Mouse (Mus musculus) midbrain, embryonic 12.5 days (tissue): ENCODE measurements at regions not wholly inside any gene's neighbourhood (a gene's known extent, or its start where the extent isn't known, plus 50 kb on each side); places are given as distances from the start of the nearest gene placed in this dataset.

ENCODE experiments used
- ATAC-seq: fragments of 200-750 bp; cut with Nextera tagmentation; 2 replicates; pipeline ENCODE4 v1.8.0; 2017; ENCODE audit warnings: low read depth, moderate TSS enrichment, moderate library complexity; ENCODE audit not compliant: low FRiP score
- H3K27ac ChIP-seq: fragments of 300-500 bp; sonication (generic); replicated peaks from 2 replicates; pipeline ENCODE4 v1.5.1; 2016; ENCODE audit warnings: mild to moderate bottlenecking
- H3K27me3 ChIP-seq: fragments of 300-500 bp; sonication (generic); 2 replicates; pipeline ENCODE4 v1.6.1; 2016; ENCODE audit warnings: mild to moderate bottlenecking
- H3K36me3 ChIP-seq: fragments of 300-500 bp; sonication (generic); 2 replicates; pipeline ENCODE4 v1.6.1; 2016
- H3K4me1 ChIP-seq: fragments of 300-500 bp; sonication (generic); 2 replicates; pipeline ENCODE4 v1.6.1; 2016
- H3K4me2 ChIP-seq: fragments of 300-500 bp; sonication (generic); replicated peaks from 2 replicates; pipeline ENCODE4 v1.6.1; 2016; ENCODE audit warnings: mild to moderate bottlenecking, moderate library complexity
- H3K4me3 ChIP-seq: fragments of 300-500 bp; sonication (generic); 2 replicates; pipeline ENCODE4 v1.5.1; 2016; ENCODE audit warnings: mild to moderate bottlenecking
- H3K9ac ChIP-seq: fragments of 300-500 bp; sonication (generic); replicated peaks from 2 replicates; pipeline ENCODE4 v1.6.1; 2016; ENCODE audit warnings: mild to moderate bottlenecking, moderate library complexity
- H3K9me3 ChIP-seq: fragments of 300-500 bp; sonication (generic); 2 replicates; pipeline ENCODE4 v1.6.1; 2016; ENCODE audit warnings: mild to moderate bottlenecking
- WGBS: fragments of 180-500 bp; shearing (Covaris S2); methylation state at CpG from one replicate; pipeline ENCODE4 v1.1.7; 2016; 5-methylcytosine and 5-hydroxymethylcytosine counted together

DNA sequence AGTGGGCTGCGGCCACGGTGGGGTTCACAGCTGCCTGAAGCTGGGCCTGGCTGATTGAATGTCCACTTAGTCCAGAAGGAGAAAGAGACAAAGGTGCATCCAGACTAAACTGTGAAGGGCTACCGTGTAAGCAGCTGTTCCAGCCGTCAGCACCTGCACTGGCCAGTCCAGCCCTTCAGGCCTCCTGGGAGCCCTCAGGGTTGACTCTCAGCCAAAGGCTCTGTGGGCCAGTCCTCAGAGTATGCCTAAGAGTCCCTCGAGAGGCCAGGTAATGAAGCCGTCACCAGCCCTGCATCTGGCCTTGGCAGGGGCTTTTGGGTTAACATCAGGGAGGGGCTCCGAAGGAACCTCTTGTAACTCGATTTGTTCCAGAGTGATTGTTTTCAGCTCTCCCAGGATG lies 187.4 kb downstream of the Gpd2 start:
- Histone ChIP-seq H3K27me3 (no peaks in the 10 kb centered on the region), H3K9ac (no peak overlapping the region), H3K4me3 (no peak overlapping the region), H3K9me3 (no peaks in the 10 kb centered on the region), H3K27ac (no peak overlapping the region), H3K36me3 (no peaks in the 10 kb centered on the region), H3K4me1 (no peaks in the 10 kb centered on the region), H3K4me2 (no peak overlapping the region)
- ATAC-seq: no peak
- WGBS: 83% methylated on average over 8 of the region's 8 CpGs

DNA sequence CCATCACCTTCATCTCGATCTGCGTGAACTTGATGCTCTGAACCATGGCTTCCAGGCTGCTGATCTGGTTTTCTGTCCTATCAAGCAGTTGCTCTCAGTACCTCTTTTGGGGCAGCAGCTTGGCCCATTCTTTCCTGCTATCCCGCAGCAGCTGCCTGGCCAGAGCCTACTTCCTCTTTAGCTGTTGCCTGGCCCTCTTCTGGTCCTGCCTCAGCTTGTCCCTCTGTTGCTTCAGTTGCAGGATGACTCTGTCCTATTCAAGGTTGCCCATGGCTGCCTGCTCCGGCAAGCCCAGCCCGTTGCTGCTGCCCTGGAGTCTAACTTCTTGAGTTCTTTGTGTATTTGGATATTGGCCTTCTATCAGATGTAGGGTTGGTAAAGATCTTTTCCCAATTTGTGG lies 188.0 kb downstream of the Gpd2 start:
- no peak for ATAC-seq
- H3K27ac ChIP-seq: no peak overlapping the region
- WGBS: 95% methylated on average over 5 of the region's 5 CpGs
- no peaks in the 10 kb centered on the region for H3K4me1 ChIP-seq
- H3K4me3 ChIP-seq: no peak overlapping the region
- H3K9me3 ChIP-seq: no peaks in the 10 kb centered on the region
- H3K4me2 ChIP-seq: no peak overlapping the region
- no peaks in the 10 kb centered on the region for H3K36me3 ChIP-seq
- no peak overlapping the region for H3K9ac ChIP-seq
- H3K27me3 ChIP-seq: no peaks in the 10 kb centered on the region

- 93% methylated on average over 6 of the region's 6 CpGs for WGBS
- no peak for ATAC-seq
These were observed 213.7 kb downstream of the Gpd2 start for GRCm38 (mm10) chr2:57450996-57451770.

GRCm38 (mm10) chr2:57453896-57454679 lies 216.7 kb downstream of the Gpd2 start:
- H3K4me2 ChIP-seq: no peak overlapping the region
- no peaks in the 10 kb centered on the region for H3K36me3 ChIP-seq
- H3K4me1 ChIP-seq: no peaks in the 10 kb centered on the region
- ATAC-seq: no peak
- no peak overlapping the region for H3K4me3 ChIP-seq
- H3K9ac ChIP-seq: no peak overlapping the region
- no peaks in the 10 kb centered on the region for H3K27me3 ChIP-seq
- 94% methylated on average over 5 of the region's 5 CpGs for WGBS
- H3K9me3 ChIP-seq: no peaks in the 10 kb centered on the region
- no peak overlapping the region for H3K27ac ChIP-seq

More at GRCm38 (mm10) chr2:57450996-57451770, 213.7 kb downstream of the Gpd2 start:
- H3K4me3 ChIP-seq: no peak overlapping the region
- no peak overlapping the region for H3K9ac ChIP-seq
- H3K4me2 ChIP-seq: no peak overlapping the region
- no peak overlapping the region for H3K27ac ChIP-seq
- no peaks in the 10 kb centered on the region for H3K9me3 ChIP-seq
- H3K36me3 ChIP-seq: no peaks in the 10 kb centered on the region
- H3K27me3 ChIP-seq: no peaks in the 10 kb centered on the region
- no peaks in the 10 kb centered on the region for H3K4me1 ChIP-seq

GRCm38 (mm10) chr2:57459901-57460300 lies 222.5 kb downstream of the Gpd2 start:
- Histone ChIP-seq H3K9me3 (no peaks in the 10 kb centered on the region), H3K36me3 (no peaks in the 10 kb centered on the region), H3K4me1 (no peaks in the 10 kb centered on the region), H3K27me3 (no peaks in the 10 kb centered on the region), H3K4me3 (no peak overlapping the region), H3K27ac (no peak overlapping the region), H3K4me2 (no peak overlapping the region), H3K9ac (no peak overlapping the region)
- ATAC-seq: no peak
- WGBS: 93% methylated on average over 2 of the region's 2 CpGs

DNA sequence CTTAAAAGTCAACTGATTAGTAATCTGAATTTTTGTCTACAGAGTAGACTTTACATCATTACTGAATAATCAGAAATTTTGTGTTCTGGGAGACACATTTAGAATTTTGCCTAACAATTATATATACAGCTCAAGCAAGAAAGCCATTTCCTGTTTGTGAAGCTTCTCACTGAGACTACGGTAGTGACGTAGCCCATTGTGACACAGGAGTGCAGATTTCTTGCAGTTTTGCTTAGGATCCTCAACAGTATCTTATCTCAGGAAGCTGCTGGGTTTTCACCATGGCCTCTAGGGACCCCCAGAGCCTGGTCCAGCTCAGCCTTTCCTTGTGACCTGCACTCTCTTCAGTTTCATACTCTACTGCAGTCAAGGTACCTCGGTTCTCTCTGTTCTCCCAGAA lies 236.4 kb downstream of the Gpd2 start:
- Histone ChIP-seq H3K36me3 (no peaks in the 10 kb centered on the region), H3K27me3 (no peaks in the 10 kb centered on the region), H3K27ac (no peak overlapping the region), H3K4me1 (no peaks in the 10 kb centered on the region), H3K4me2 (no peak overlapping the region), H3K9ac (no peak overlapping the region), H3K4me3 (no peak overlapping the region), H3K9me3 (no peaks in the 10 kb centered on the region)
- WGBS: 90% methylated on average over 3 of the region's 3 CpGs
- no peak for ATAC-seq

GRCm38 (mm10) chr2:57492116-57492515 lies 254.7 kb downstream of the Gpd2 start:
- WGBS: 86% methylated on average over 4 of the region's 4 CpGs
- no peak overlapping the region for H3K9ac ChIP-seq

GRCm38 (mm10) chr2:57492914-57493621 lies 255.6 kb downstream of the Gpd2 start:
- ATAC-seq: no peak
- no peak overlapping the region for H3K27ac ChIP-seq
- no peak overlapping the region for H3K4me2 ChIP-seq
- H3K4me1 ChIP-seq: peaks cover 2% of the 10 kb centered on the region; the same call in 1 of the 2 replicates
- WGBS: 41% methylated on average over 6 of the region's 6 CpGs
- H3K36me3 ChIP-seq: no peaks in the 10 kb centered on the region
- no peak overlapping the region for H3K9ac ChIP-seq
- H3K4me3 ChIP-seq: no peak overlapping the region
- no peaks in the 10 kb centered on the region for H3K27me3 ChIP-seq
- H3K9me3 ChIP-seq: no peaks in the 10 kb centered on the region

More at GRCm38 (mm10) chr2:57492116-57492515, 254.7 kb downstream of the Gpd2 start:
- H3K4me3 ChIP-seq: no peak overlapping the region
- no peak overlapping the region for H3K4me2 ChIP-seq
- H3K27ac ChIP-seq: no peak overlapping the region
- H3K36me3 ChIP-seq: no peaks in the 10 kb centered on the region
- ATAC-seq: no peak
- H3K4me1 ChIP-seq: peaks cover 2% of the 10 kb centered on the region; the same call in 1 of the 2 replicates
- H3K9me3 ChIP-seq: no peaks in the 10 kb centered on the region
- no peaks in the 10 kb centered on the region for H3K27me3 ChIP-seq

GRCm38 (mm10) chr2:57496315-57496954 lies 259.0 kb downstream of the Gpd2 start:
- H3K36me3 ChIP-seq: no peaks in the 10 kb centered on the region
- no peaks in the 10 kb centered on the region for H3K27me3 ChIP-seq
- H3K4me1 ChIP-seq: peaks cover 2% of the 10 kb centered on the region; the same call in 1 of the 2 replicates
- no peak overlapping the region for H3K27ac ChIP-seq
- no peak overlapping the region for H3K4me2 ChIP-seq
- WGBS: 78% methylated on average over 2 of the region's 2 CpGs
- H3K9ac ChIP-seq: no peak overlapping the region
- ATAC-seq: no peak
- no peak overlapping the region for H3K4me3 ChIP-seq
- H3K9me3 ChIP-seq: no peaks in the 10 kb centered on the region

DNA sequence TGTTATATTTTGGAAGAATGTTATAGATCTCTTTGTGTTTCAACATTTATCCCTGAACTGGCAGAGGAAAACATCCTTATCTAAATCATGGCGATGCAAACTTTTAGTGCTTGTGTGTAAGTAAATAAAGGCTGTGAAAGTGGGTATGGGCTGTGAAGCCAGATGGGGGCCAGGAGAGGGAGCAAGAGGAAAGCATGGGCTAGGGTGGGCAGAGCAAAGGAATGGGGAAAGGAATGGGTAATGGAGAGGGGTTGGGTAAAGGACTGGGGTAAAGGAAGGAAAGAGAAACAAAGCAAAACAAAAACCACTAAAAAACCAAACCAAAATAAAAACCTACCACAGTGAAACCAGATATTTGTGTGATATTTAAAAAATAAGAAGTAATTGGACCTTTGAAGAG lies 260.5 kb downstream of the Gpd2 start:
- ATAC-seq: no peak
- 76% methylated on average over 1 of the region's 1 CpGs for WGBS
- Histone ChIP-seq H3K4me3 (no peak overlapping the region), H3K27ac (no peak overlapping the region), H3K9me3 (no peaks in the 10 kb centered on the region), H3K4me2 (no peak overlapping the region), H3K36me3 (no peaks in the 10 kb centered on the region), H3K9ac (no peak overlapping the region), H3K27me3 (no peaks in the 10 kb centered on the region), H3K4me1 (peaks cover 2% of the 10 kb centered on the region; the same call in 1 of the 2 replicates)

DNA sequence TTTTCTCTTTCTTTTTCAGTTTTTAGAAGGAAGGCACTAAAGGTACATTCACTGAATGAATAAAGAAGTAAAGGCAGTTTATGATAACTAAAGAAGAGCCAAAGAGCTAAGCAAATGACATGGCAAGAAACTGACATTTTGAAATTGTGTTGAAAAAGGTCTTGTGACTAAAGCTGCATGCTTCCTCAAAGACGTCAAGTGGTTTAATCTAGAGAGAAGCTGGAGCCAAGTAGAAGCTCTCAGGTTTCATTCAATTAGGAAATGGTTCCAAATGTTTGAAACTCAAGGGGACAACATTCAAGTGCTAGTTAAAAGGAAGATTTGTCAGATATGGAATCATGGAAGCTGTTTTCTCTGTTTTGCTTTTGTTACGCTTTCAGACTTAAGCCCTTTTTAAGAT lies 267.2 kb downstream of the Gpd2 start:
- no peak overlapping the region for H3K9ac ChIP-seq
- no peak overlapping the region for H3K4me2 ChIP-seq
- H3K9me3 ChIP-seq: no peaks in the 10 kb centered on the region
- 70% methylated on average over 2 of the region's 2 CpGs for WGBS
- no peak overlapping the region for H3K4me3 ChIP-seq
- H3K27ac ChIP-seq: no peak overlapping the region
- H3K36me3 ChIP-seq: no peaks in the 10 kb centered on the region
- no peaks in the 10 kb centered on the region for H3K27me3 ChIP-seq
- no peak for ATAC-seq
- no peaks in the 10 kb centered on the region for H3K4me1 ChIP-seq
